Mouse (Mus musculus) CH12.LX (cell line): Measurements from ENCODE around the gene Srgap2. TPM values are rescaled to one million over a fixed set of nuclear protein-coding genes. Genes with fewer than 3 reads are reported as not detected.

Experiments
- DNase-seq: peaks from one replicate; pipeline ENCODE4 v3.0.0-alpha.2; 2013; ENCODE audit errors: extremely low read depth
- H3K27ac ChIP-seq: 2 replicates; pipeline ENCODE4 v1.5.1; 2012; ENCODE audit warnings: low read depth, mild to moderate bottlenecking, control low read depth, moderate library complexity; ENCODE audit not compliant: insufficient read depth
- H3K27me3 ChIP-seq: replicated peaks from 2 replicates; pipeline ENCODE3; 2012; ENCODE audit warnings: inconsistent platforms
- H3K36me3 ChIP-seq, 2 experiments: replicated peaks in 1 of 2; 2 replicates each; pipeline versions ENCODE3 to v1.6.1; 2012; ENCODE audit warnings: inconsistent platforms in 1 of 2, low read length in 1 of 2, mild to moderate bottlenecking in 1 of 2, mixed read lengths in 1 of 2, moderate library complexity in 1 of 2; ENCODE audit not compliant: control insufficient read depth in 1 of 2, insufficient read depth in 1 of 2
- H3K4me1 ChIP-seq, 2 experiments: 2 replicates each; pipeline ENCODE4 v1.6.1; 2012; ENCODE audit warnings: inconsistent platforms in 1 of 2, moderate library complexity in 1 of 2; ENCODE audit not compliant: insufficient read depth in 2 of 2, control insufficient read depth in 1 of 2
- H3K4me2 ChIP-seq: 2 replicates; pipeline ENCODE4 v1.6.1; 2012; ENCODE audit warnings: low read depth, mild to moderate bottlenecking, control low read depth; ENCODE audit not compliant: poor library complexity, insufficient read depth, severe bottlenecking
- H3K4me3 ChIP-seq, 3 experiments: fragments of 150-350 bp in 1 of 3; sonication (generic) in 1 of 3; replicated peaks in 1 of 3; 2 replicates each; pipeline versions ENCODE3 to v1.5.1; 2011 to 2012; ENCODE audit warnings: low read depth in 2 of 3, low read length in 2 of 3, mild to moderate bottlenecking in 2 of 3, moderate library complexity in 2 of 3, control low read depth in 1 of 3, improper control_type of control experiment in 1 of 3, inconsistent platforms in 1 of 3, mixed read lengths in 1 of 3; ENCODE audit not compliant: poor library complexity in 1 of 3
- H3K79me2 ChIP-seq: replicated peaks from 2 replicates; pipeline ENCODE4 v1.6.1; 2012; ENCODE audit warnings: mild to moderate bottlenecking, moderate library complexity; ENCODE audit not compliant: control insufficient read depth, poor library complexity, insufficient read depth, severe bottlenecking; ENCODE audit errors: extremely low read depth
- H3K9ac ChIP-seq: 2 replicates; pipeline ENCODE4 v1.6.1; 2012; ENCODE audit warnings: low read depth, mild to moderate bottlenecking, control low read depth, moderate library complexity; ENCODE audit not compliant: insufficient read depth
- H3K9me3 ChIP-seq: replicated peaks from 2 replicates; pipeline ENCODE3; 2012; ENCODE audit warnings: low read length, inconsistent platforms, mixed read lengths
- BHLHE40 ChIP-seq: IDR thresholded peaks from 2 replicates; pipeline ENCODE4 v1.6.1; 2011; ENCODE audit warnings: mild to moderate bottlenecking, low read depth, low read length, improper control_type of control experiment
- CHD1 ChIP-seq: IDR thresholded peaks from 2 replicates; pipeline ENCODE4 v1.6.1; 2012; ENCODE audit warnings: low read depth, low read length, improper control_type of control experiment, inconsistent platforms
- E2F4 ChIP-seq: IDR thresholded peaks from 2 replicates; pipeline ENCODE4 v1.6.1; 2011; ENCODE audit warnings: low read depth, low read length, improper control_type of control experiment; ENCODE audit not compliant: insufficient replicate concordance
- JUN ChIP-seq: IDR thresholded peaks from 2 replicates; pipeline ENCODE4 v1.6.1; 2011; ENCODE audit warnings: low read depth, mild to moderate bottlenecking, low read length, improper control_type of control experiment, moderate library complexity; ENCODE audit not compliant: insufficient read depth
- JUND ChIP-seq: conservative IDR thresholded peaks from 2 replicates; pipeline ENCODE4 v1.6.1; 2011; ENCODE audit warnings: low read depth, low read length, improper control_type of control experiment
- KAT2A ChIP-seq: IDR thresholded peaks from 2 replicates; pipeline ENCODE4 v1.6.1; 2012; ENCODE audit warnings: low read length, improper control_type of control experiment, inconsistent platforms; ENCODE audit not compliant: insufficient replicate concordance
- NELFE ChIP-seq: IDR thresholded peaks from 2 replicates; pipeline ENCODE4 v1.6.1; 2011; ENCODE audit warnings: low read depth, low read length, improper control_type of control experiment
- NRF1 ChIP-seq: IDR thresholded peaks from 2 replicates; pipeline ENCODE4 v1.6.1; 2014; ENCODE audit warnings: low read depth, mild to moderate bottlenecking, inconsistent platforms, low read length, improper control_type of control experiment, moderate library complexity
- PAX5 ChIP-seq: IDR thresholded peaks from 2 replicates; pipeline ENCODE4 v1.6.1; 2012; ENCODE audit warnings: low read length, inconsistent platforms, mixed read lengths
- POLR2AphosphoS2 ChIP-seq: IDR thresholded peaks from 2 replicates; pipeline ENCODE4 v1.6.1; 2011; ENCODE audit warnings: low read depth, low read length, improper control_type of control experiment
- RAD21 ChIP-seq: IDR thresholded peaks from 2 replicates; pipeline ENCODE4 v1.6.1; 2011; ENCODE audit warnings: low read depth, mild to moderate bottlenecking, low read length, improper control_type of control experiment, moderate library complexity
- SIN3A ChIP-seq: IDR thresholded peaks from 2 replicates; pipeline ENCODE4 v1.6.1; 2012; ENCODE audit warnings: low read length, improper control_type of control experiment, inconsistent platforms
- ZMIZ1 ChIP-seq: IDR thresholded peaks from 2 replicates; pipeline ENCODE4 v1.6.1; 2012; ENCODE audit warnings: low read depth, mild to moderate bottlenecking, inconsistent platforms, low read length, improper control_type of control experiment
- ZNF384 ChIP-seq: IDR thresholded peaks from 2 replicates; pipeline ENCODE4 v1.6.1; 2012; ENCODE audit warnings: low read depth, low read length, improper control_type of control experiment, inconsistent platforms
- dilution Hi-C: fragments of 300-500 bp; cut with MboI; formaldehyde crosslinking; loops from 2 replicates; pipeline ENCODE4 v1.14.3; 2020; ENCODE audit warnings: low sequenced_read_pairs; ENCODE audit not compliant: extremely low pct_unique_long_range_greater_than_20kb, extremely low pct_ligation_motif_present
- in situ Hi-C: fragments of 300-500 bp; cut with MboI; formaldehyde crosslinking; loops from 3 replicates; pipeline ENCODE4 v1.14.3; 2019; ENCODE audit warnings: low sequenced_read_pairs, low pct_ligation_motif_present, low pct_unique_long_range_greater_than_20kb, mixed read lengths
- polyA plus RNA-seq: library from polyadenylated mRNA; unstranded; fragments of >175 nt; gene quantifications from 2 replicates; pipeline ENCODE4 v1.2.1, GENCODE M21; 2012; ENCODE audit warnings: low read depth; ENCODE audit not compliant: insufficient read length
- total RNA-seq, 2 experiments: library from RNA; depleted of rRNA; stranded (reverse); fragments of 300-350 nt in 1 of 2; fragments of >200 nt in 1 of 2; gene quantifications; 2 replicates each; pipeline ENCODE4 v1.2.3; 2012 to 2014

Srgap2 gene
- total and polyA plus RNA-seq, 3 experiments: 9.7 to 28.1 (median 26.8) TPM

- Histone ChIP-seq H3K4me3 (no peak overlapping the region), H3K4me2 (no peak overlapping the region), H3K36me3 (peaks cover 35 to 64% of the 10 kb centered on the region in 2 experiments), H3K4me1 (peaks cover 0 to 7% of the 10 kb centered on the region in 2 experiments; a peak in 1 of 4 replicates), H3K9me3 (no peaks in the 10 kb centered on the region), H3K27me3 (no peaks in the 10 kb centered on the region), H3K79me2 (no peaks in the 10 kb centered on the region), H3K27ac (no peak overlapping the region), H3K9ac (no peak overlapping the region)
- dilution Hi-C loops (no loop called here), in situ Hi-C loops (no loop called here)
- DNase-seq: no peak
- TF ChIP-seq E2F4 (no peak), SIN3A (no peak), ZMIZ1 (no peak), CHD1 (no peak), NELFE (no peak), POLR2AphosphoS2 (no peak), ZNF384 (no peak)
These were observed 215.9 kb downstream of the Srgap2 start for GRCm38 (mm10) chr1:131311284-131311683.

- Histone ChIP-seq H3K36me3 (peaks cover 28 to 55% of the 10 kb centered on the region in 2 experiments), H3K4me2 (no peak overlapping the region), H3K79me2 (no peaks in the 10 kb centered on the region), H3K27me3 (no peaks in the 10 kb centered on the region), H3K4me3 (no peak overlapping the region), H3K9me3 (no peaks in the 10 kb centered on the region), H3K27ac (no peak overlapping the region), H3K9ac (no peak overlapping the region), H3K4me1 (peaks cover 0 to 7% of the 10 kb centered on the region in 2 experiments; a peak in 1 of 4 replicates)
- dilution Hi-C loops: no loop called here
- in situ Hi-C loops: no loop called here
- no peak for DNase-seq
- TF ChIP-seq KAT2A (no peak), RAD21 (no peak), NRF1 (no peak), JUND (no peak), JUN (no peak), ZNF384 (no peak), CHD1 (no peak), PAX5 (no peak), BHLHE40 (no peak), ZMIZ1 (no peak)
These were observed 216.8 kb downstream of the Srgap2 start for GRCm38 (mm10) chr1:131310237-131310818.
